Mouse (Mus musculus) forebrain, embryonic 13.5 days (tissue): ENCODE results near the gene Dnajc6. TPM values are rescaled to one million over a fixed set of nuclear protein-coding genes. Genes with fewer than 3 reads are reported as not detected.

Source experiments
- ATAC-seq: fragments of 200-750 bp; cut with Nextera tagmentation; 2 replicates; pipeline ENCODE4 v1.8.0; 2017
- H3K27ac ChIP-seq: fragments of 300-500 bp; sonication (generic); 2 replicates; pipeline ENCODE4 v1.5.1; 2015; ENCODE audit warnings: inconsistent platforms, mild to moderate bottlenecking, moderate library complexity
- H3K27me3 ChIP-seq: fragments of 300-500 bp; sonication (generic); 2 replicates; pipeline ENCODE4 v1.6.1; 2015; ENCODE audit warnings: mild to moderate bottlenecking, inconsistent platforms
- H3K36me3 ChIP-seq: fragments of 300-500 bp; sonication (generic); 2 replicates; pipeline ENCODE4 v1.6.1; 2015; ENCODE audit warnings: mild to moderate bottlenecking, inconsistent platforms; ENCODE audit not compliant: poor library complexity, severe bottlenecking
- H3K4me1 ChIP-seq: fragments of 300-500 bp; sonication (generic); 2 replicates; pipeline ENCODE4 v1.6.1; 2015; ENCODE audit warnings: inconsistent platforms
- H3K4me2 ChIP-seq: fragments of 300-500 bp; sonication (generic); 2 replicates; pipeline ENCODE4 v1.6.1; 2015; ENCODE audit warnings: inconsistent platforms, mild to moderate bottlenecking, moderate library complexity
- H3K4me3 ChIP-seq: fragments of 300-500 bp; sonication (generic); 2 replicates; pipeline ENCODE4 v1.5.1; 2015; ENCODE audit warnings: mild to moderate bottlenecking, inconsistent platforms
- H3K9ac ChIP-seq: fragments of 300-500 bp; sonication (generic); 2 replicates; pipeline ENCODE4 v1.6.1; 2015; ENCODE audit warnings: mild to moderate bottlenecking, inconsistent platforms
- H3K9me3 ChIP-seq: fragments of 300-500 bp; sonication (generic); replicated peaks from 2 replicates; pipeline ENCODE4 v1.6.1; 2016; ENCODE audit warnings: inconsistent platforms
- WGBS: fragments of 180-500 bp; shearing (Covaris S2); methylation state at CpG from one replicate; pipeline ENCODE4 v1.1.7; 2015; 5-methylcytosine and 5-hydroxymethylcytosine counted together
- polyA plus RNA-seq: library from polyadenylated mRNA; unstranded; fragments of >200 nt; fragmentation: Nextera tagmentation; extraction: Ambion mirVana; gene quantifications from 2 replicates; pipeline ENCODE4 v1.2.1, GENCODE M21; 2015

Gene Dnajc6
- polyA plus RNA-seq, 1 experiment from 2014 or later, result 10.8 TPM

DNA sequence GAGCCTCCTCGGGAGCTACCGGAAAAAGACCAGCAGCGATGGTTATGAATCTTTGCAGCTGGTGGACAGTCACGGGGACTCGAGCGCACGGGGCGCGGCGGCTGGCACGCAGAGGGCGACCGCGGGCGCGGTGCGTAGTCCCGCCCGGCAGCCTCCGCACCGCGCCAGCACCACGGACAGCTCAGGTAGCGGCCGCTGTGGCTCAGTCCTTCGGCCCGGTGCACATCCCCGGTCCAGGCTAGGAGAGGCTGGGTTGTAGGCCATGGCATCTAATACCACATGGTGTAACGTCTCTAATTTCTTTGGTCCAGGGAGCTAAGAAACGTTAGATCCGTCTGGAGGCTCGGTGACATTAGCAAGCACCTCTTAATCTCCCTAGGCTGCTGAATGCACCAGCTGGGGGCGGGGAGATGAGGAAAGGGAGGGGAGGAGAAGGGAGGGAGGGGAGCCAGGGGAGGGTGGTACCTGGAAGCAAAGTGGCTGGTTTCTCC lies 54.3 kb downstream of the Dnajc6 start:
- ATAC-seq, result peak; percentile 78
- H3K4me1 ChIP-seq, result peaks cover 17% of the 10 kb centered on the region; the same call in 1 of the 2 replicates
- peak overlapping the region; percentile 77 for H3K9ac ChIP-seq
- WGBS, result 0% methylated on average over 33 of the region's 33 CpGs
- peak overlapping the region; percentile 81 for H3K4me2 ChIP-seq
- H3K36me3 ChIP-seq, result no peaks in the 10 kb centered on the region
- H3K27me3 ChIP-seq, result no peaks in the 10 kb centered on the region
- no peaks in the 10 kb centered on the region for H3K9me3 ChIP-seq
- H3K27ac ChIP-seq, result peak overlapping the region; percentile 91
- H3K4me3 ChIP-seq, result peak overlapping the region; percentile 61

DNA sequence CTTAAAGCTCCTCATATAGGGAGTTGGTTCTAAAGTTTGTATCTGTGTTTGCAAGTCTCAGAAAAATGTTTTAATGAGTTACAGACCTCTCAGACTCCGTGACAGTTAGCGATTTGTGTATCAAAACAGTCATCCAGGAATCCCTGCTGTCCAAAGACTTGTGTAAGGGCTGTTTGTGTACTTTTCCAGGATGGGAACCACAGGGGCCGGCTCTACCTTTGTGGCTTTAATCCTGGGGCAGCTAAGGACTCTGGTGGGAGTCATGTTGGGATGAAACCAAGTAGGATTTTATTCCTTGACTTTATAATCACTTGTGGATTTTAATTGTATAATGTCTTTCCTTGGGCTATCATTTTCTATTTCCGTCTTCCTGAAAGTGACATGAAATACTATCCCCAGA lies 55.0 kb downstream of the Dnajc6 start:
- no peaks in the 10 kb centered on the region for H3K36me3 ChIP-seq
- peak overlapping the region; percentile 61 for H3K4me3 ChIP-seq
- peak overlapping the region; percentile 81 for H3K4me2 ChIP-seq
- H3K4me1 ChIP-seq, result peaks cover 17% of the 10 kb centered on the region; the same call in 1 of the 2 replicates
- H3K27ac ChIP-seq, result no peak overlapping the region; the same call in 1 of the 2 replicates
- no peak for ATAC-seq
- 14% methylated on average over 4 of the region's 4 CpGs for WGBS
- H3K9me3 ChIP-seq, result no peaks in the 10 kb centered on the region
- no peaks in the 10 kb centered on the region for H3K27me3 ChIP-seq
- H3K9ac ChIP-seq, result peak overlapping the region; percentile 77

DNA sequence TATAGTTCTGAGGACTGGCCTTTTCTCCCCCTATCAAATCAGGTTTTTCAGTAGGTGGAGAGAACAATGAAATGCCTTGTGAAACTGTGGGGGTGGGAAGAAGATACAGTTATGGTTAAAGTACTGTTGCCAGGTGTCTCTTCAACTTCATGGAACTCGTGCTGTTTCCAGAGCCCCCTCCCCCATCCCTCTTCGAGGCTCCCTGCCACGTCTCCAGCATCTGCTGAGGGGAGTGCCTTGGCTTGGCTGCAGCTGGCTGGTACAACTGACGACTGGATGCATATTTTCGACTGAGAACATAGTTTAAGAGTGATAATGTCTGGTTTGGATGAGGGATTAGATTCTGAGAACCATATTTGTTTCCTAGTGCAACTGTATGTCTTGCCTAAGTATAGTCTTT lies 55.9 kb downstream of the Dnajc6 start:
- H3K27ac ChIP-seq, result no peak overlapping the region
- 18% methylated on average over 5 of the region's 5 CpGs for WGBS
- no peak overlapping the region for H3K4me3 ChIP-seq
- no peaks in the 10 kb centered on the region for H3K36me3 ChIP-seq
- H3K4me2 ChIP-seq, result peak overlapping the region; percentile 81
- no peak for ATAC-seq
- no peaks in the 10 kb centered on the region for H3K27me3 ChIP-seq
- H3K9ac ChIP-seq, result no peak overlapping the region
- peaks cover 17% of the 10 kb centered on the region; the same call in 1 of the 2 replicates for H3K4me1 ChIP-seq
- no peaks in the 10 kb centered on the region for H3K9me3 ChIP-seq

DNA sequence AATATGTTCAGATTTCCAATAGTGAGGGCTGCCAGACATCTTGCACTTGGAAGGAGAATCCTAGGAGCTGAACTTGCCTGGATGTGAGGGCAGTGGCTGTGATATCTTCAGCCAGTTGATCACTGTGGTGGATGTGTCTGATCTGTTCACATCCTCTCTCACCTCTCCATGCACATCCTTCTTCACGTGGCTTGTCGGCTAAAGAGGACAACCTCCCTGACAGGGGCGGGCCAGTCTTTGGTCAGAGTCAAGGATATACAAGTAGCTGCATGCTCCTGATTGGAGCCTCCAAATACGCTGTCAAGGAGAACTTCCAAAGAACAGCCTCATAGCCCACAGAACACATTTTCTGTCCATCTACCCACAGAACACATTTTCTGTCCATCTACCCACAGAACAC lies 58.6 kb downstream of the Dnajc6 start:
- no peaks in the 10 kb centered on the region for H3K27me3 ChIP-seq
- ATAC-seq, result no peak
- 0 out of 2 replicates have a peak, but pooled peaks cover 8% of the 10 kb centered on the region for H3K4me1 ChIP-seq
- no peak overlapping the region for H3K9ac ChIP-seq
- H3K4me3 ChIP-seq, result no peak overlapping the region
- no peaks in the 10 kb centered on the region for H3K9me3 ChIP-seq
- no peaks in the 10 kb centered on the region for H3K36me3 ChIP-seq
- no peak overlapping the region for H3K27ac ChIP-seq
- no peak overlapping the region for H3K4me2 ChIP-seq
- WGBS, result 84% methylated on average over 4 of the region's 4 CpGs

DNA sequence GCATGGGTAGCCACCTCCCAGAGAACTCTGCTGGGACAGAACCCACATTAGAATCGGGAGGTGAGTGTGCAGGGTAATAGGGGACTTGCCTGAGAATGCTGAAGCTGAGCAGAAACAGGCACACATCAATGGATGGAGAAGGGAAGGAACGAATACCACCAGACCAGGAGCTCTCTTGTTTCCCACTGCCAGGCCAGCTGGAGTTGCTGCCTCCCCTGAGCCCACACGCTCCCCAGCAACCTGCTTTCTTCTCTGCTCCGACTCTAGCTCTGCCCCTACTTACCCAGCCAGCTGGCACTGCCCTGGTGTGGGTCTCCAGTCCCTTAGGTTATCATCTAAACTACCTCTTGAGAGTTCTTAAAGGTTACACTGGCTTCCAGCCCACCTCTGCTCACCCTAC lies 63.7 kb downstream of the Dnajc6 start:
- no peak for ATAC-seq
- Histone ChIP-seq H3K9ac (no peak overlapping the region), H3K4me3 (no peak overlapping the region), H3K4me1 (no peaks in the 10 kb centered on the region), H3K27me3 (no peaks in the 10 kb centered on the region), H3K36me3 (no peaks in the 10 kb centered on the region), H3K27ac (no peak overlapping the region), H3K4me2 (no peak overlapping the region), H3K9me3 (no peaks in the 10 kb centered on the region)
- 79% methylated on average over 4 of the region's 4 CpGs for WGBS

DNA sequence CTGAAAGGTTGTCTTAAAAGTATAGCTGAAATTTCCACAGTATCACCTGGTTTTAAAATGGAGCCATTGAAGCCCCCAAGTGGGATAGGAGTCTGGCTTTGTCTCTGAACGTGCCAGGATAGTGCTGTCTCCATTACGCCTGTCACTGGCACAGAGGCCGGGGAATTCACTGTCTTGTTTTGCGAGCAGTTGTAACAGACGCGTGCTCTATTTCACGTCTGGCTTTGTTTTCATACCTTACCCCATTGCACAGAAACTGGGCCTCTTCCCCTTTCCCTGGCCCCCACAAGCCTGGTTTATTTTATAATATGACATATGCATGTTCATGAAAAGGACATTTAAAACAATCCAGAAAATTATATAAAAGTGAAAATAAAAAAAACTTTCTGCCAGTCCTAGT lies 66.4 kb downstream of the Dnajc6 start:
- Histone ChIP-seq H3K4me1 (no peaks in the 10 kb centered on the region), H3K9me3 (no peaks in the 10 kb centered on the region), H3K9ac (no peak overlapping the region), H3K27me3 (no peaks in the 10 kb centered on the region), H3K4me2 (no peak overlapping the region), H3K4me3 (no peak overlapping the region), H3K27ac (no peak overlapping the region), H3K36me3 (no peaks in the 10 kb centered on the region)
- ATAC-seq, result no peak
- WGBS, result 91% methylated on average over 7 of the region's 7 CpGs

DNA sequence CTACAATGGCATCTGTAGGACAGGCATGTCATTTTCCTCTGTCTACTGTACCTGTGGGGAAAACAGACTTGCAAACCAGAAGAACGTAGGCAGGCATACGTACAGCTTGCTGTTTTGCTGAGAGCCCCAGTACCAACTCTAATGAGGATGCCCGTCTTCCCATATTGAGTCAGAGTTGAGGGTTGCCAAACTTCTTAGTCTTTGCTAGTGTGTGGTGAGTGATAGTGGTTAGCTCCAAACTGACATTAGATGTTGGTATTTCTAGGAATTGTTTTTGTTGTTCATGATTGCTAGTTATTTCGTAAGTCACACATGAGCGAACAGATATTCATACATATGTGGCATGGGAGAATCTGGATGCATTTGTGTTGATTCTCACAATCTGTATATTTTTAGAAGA lies 67.2 kb downstream of the Dnajc6 start:
- 93% methylated on average over 5 of the region's 5 CpGs for WGBS
- H3K9me3 ChIP-seq, result no peaks in the 10 kb centered on the region
- no peak overlapping the region for H3K4me3 ChIP-seq
- H3K27me3 ChIP-seq, result no peaks in the 10 kb centered on the region
- no peaks in the 10 kb centered on the region for H3K36me3 ChIP-seq
- H3K4me1 ChIP-seq, result no peaks in the 10 kb centered on the region
- H3K9ac ChIP-seq, result no peak overlapping the region
- H3K4me2 ChIP-seq, result no peak overlapping the region
- ATAC-seq, result no peak
- H3K27ac ChIP-seq, result no peak overlapping the region

DNA sequence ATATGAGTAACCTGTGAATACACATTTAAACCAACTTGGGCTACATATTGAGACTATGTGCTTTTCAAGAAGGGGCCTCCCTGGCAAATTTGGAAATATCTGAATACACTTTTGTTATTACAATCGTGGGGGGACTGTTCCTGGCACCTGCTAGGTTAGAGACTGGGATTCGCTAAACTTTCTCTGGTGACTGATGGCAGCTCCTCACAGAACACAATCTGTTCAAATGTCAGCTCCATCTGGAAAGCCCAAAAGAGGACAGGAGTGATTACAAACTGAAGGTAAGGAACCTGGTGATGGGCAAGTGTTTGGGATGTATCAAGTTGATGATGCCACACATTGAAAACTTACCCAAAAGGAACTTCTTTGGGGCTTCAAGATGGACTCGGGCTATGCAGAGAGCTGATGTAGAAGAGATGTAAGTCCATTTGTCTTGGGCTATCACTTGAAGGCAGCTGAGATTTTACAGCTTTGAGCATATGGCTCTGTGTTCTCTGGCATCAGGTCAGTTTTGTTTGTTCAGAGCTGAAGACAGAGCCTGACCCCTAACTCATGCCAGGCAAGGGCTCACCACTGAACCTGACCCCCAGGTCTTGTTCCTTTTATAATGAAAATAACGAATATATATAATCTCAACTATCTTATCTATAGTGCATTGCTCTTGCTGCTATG lies 68.4 kb downstream of the Dnajc6 start:
- ATAC-seq, result no peak
- Histone ChIP-seq H3K36me3 (no peaks in the 10 kb centered on the region), H3K9ac (no peak overlapping the region), H3K4me1 (no peaks in the 10 kb centered on the region), H3K4me2 (no peak overlapping the region), H3K9me3 (no peaks in the 10 kb centered on the region), H3K27ac (no peak overlapping the region), H3K4me3 (no peak overlapping the region), H3K27me3 (no peaks in the 10 kb centered on the region)
- 90% methylated on average over 4 of the region's 4 CpGs for WGBS

DNA sequence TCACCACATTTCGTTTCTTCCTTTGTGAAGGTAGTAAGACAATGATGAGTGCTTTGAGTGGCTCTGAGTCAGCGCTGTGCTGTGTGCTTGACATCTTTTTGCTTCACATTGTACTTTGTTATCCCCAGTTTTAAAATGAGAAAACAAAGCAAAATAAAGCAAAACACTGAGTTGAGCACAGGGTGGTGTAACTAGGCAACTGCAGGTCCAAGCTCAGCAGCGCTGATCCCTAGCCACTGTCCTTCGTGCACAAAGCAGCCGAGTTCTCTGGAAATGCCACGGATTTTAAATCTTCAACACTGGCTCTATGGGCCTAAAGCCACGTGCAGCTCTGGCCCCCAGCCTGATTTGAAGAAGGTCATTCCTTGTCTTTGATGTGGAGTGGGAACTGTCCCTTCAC lies 72.6 kb downstream of the Dnajc6 start:
- 57% methylated on average over 7 of the region's 7 CpGs for WGBS
- Histone ChIP-seq H3K9ac (no peak overlapping the region), H3K4me1 (no peaks in the 10 kb centered on the region), H3K4me2 (no peak overlapping the region), H3K27me3 (no peaks in the 10 kb centered on the region), H3K4me3 (no peak overlapping the region), H3K36me3 (no peaks in the 10 kb centered on the region), H3K27ac (no peak overlapping the region), H3K9me3 (no peaks in the 10 kb centered on the region)
- no peak for ATAC-seq

DNA sequence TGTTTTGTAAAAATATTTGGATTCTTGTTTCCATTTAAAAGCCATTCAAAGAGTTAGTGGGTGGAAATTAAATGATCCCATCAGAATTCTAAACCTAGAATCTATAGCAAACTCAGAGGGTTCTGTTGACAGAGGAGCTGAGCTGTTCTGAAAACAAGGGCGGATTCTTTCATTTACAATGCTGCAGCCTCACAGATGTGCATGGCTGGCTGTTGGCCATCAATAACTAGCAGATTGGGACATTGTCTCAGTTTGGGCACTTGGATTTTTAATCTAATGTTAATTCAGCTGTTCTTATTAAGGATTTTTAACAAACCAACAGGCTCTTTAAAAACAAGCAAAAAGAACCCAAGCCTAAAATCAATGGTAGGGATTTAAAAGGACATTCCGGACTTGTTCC lies 75.7 kb downstream of the Dnajc6 start:
- Histone ChIP-seq H3K9ac (no peak overlapping the region), H3K4me3 (no peak overlapping the region), H3K36me3 (no peaks in the 10 kb centered on the region), H3K4me2 (no peak overlapping the region), H3K4me1 (no peaks in the 10 kb centered on the region), H3K27me3 (no peaks in the 10 kb centered on the region), H3K9me3 (no peaks in the 10 kb centered on the region), H3K27ac (no peak overlapping the region)
- WGBS, result 51% methylated on average over 2 of the region's 2 CpGs
- no peak for ATAC-seq

DNA sequence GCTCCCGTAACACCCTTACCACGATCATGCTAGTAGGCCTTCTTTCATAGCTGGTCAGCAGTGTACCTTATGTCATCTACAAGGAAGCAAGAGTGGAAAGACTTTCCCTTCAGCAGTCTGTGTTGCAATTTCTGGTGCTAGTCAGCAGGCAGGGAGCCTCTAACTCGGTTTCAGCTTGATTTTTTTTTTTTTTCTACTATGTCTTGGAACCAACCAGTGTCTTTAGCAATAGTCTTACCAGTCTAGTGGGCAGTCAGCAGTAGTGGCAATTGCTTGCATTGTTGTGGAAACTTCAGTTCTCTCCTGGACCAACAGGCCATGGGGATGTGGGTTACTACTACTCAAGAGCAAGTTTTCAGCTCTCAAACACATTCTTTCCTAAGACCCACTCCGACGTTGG lies 78.9 kb downstream of the Dnajc6 start:
- Histone ChIP-seq H3K36me3 (no peaks in the 10 kb centered on the region), H3K27me3 (no peaks in the 10 kb centered on the region), H3K27ac (no peak overlapping the region), H3K4me3 (no peak overlapping the region), H3K9ac (no peak overlapping the region), H3K4me2 (no peak overlapping the region), H3K4me1 (no peaks in the 10 kb centered on the region), H3K9me3 (no peaks in the 10 kb centered on the region)
- 86% methylated on average over 5 of the region's 5 CpGs for WGBS
- no peak for ATAC-seq

DNA sequence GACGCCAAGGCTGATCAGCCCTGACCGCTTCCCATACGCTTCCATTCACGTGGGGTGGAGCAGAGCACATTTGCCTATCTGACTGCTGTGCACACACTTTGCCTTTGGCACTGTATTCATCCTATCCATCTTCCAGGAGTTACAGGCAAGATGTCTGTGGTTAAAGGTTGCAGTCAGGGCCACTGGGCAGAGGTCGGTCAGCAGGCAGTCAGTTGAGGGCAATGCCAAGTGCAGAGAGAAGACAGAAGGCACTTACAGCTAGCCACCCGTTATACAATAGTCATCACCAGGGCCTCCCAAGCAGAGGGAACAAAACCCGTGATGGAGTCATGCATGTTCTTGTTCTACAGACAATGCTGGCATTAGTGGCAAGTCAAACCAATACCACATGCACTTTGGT lies 82.3 kb downstream of the Dnajc6 start:
- no peaks in the 10 kb centered on the region for H3K36me3 ChIP-seq
- H3K4me3 ChIP-seq, result no peak overlapping the region
- H3K4me2 ChIP-seq, result no peak overlapping the region
- no peaks in the 10 kb centered on the region for H3K4me1 ChIP-seq
- H3K27ac ChIP-seq, result no peak overlapping the region
- WGBS, result 83% methylated on average over 7 of the region's 7 CpGs
- no peak for ATAC-seq
- H3K9me3 ChIP-seq, result no peaks in the 10 kb centered on the region
- no peak overlapping the region for H3K9ac ChIP-seq
- no peaks in the 10 kb centered on the region for H3K27me3 ChIP-seq

DNA sequence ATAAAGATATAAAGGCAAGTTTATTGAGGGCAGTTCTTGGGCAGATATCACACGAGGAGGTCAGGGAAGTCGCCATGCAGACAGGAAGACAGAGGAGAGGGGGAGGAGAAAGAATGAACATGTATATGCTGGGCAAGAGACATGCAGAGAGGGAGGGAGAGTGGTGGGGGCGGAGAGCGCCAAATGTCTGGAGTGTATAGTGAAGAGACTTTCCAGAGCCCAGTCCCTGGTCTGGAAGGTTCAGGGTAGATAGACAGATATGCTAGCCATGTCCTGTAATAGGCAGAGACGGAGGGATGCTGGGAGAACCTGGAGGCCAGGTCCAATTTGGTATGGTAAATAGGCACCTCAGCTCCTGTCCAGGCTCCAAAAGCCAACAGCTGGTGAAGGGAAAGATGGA lies 83.1 kb downstream of the Dnajc6 start:
- peaks cover 4% of the 10 kb centered on the region for H3K4me1 ChIP-seq
- H3K9me3 ChIP-seq, result no peaks in the 10 kb centered on the region
- ATAC-seq, result no peak
- H3K27me3 ChIP-seq, result no peaks in the 10 kb centered on the region
- WGBS, result 87% methylated on average over 5 of the region's 5 CpGs
- H3K9ac ChIP-seq, result no peak overlapping the region
- H3K4me2 ChIP-seq, result no peak overlapping the region
- H3K36me3 ChIP-seq, result no peaks in the 10 kb centered on the region
- no peak overlapping the region for H3K27ac ChIP-seq
- no peak overlapping the region for H3K4me3 ChIP-seq
